Mouse (Mus musculus) left cerebral cortex, postnatal 4 days (tissue): ENCODE measurements at regions not wholly inside any gene's neighbourhood (a gene's known extent, or its start where the extent isn't known, plus 50 kb on each side); places are given as distances from the start of the nearest gene placed in this dataset.

ENCODE experiments used
- DNase-seq: peaks from one replicate; pipeline ENCODE4 v3.0.0-alpha.2; 2022
- intact Hi-C: fragments of 180-260 bp; cut with DNase I; formaldehyde crosslinking; loops from one replicate; pipeline ENCODE4 v1.15.1; 2025

- DNase-seq, result no peak
- intact Hi-C loops, result no loop called here
Measured at GRCm38 (mm10) chr11:44325525-44325924, 74.3 kb upstream of the Il12b start.

GRCm38 (mm10) chr11:44329503-44329902 is 70.4 kb upstream of the Il12b start:
- DNase-seq, result no peak
- intact Hi-C loops, result no loop called here

GRCm38 (mm10) chr11:44330438-44330837 is 69.4 kb upstream of the Il12b start:
- intact Hi-C loops, result loop anchor here (5.0 to 10.0 kb wide), 4 partner anchors 134 to 563 kb away; no protein-coding TSS in a partner anchor
- DNase-seq, result no peak

GRCm38 (mm10) chr11:44330851-44331773 is 68.8 kb upstream of the Il12b start:
- intact Hi-C loops, result loop anchor here (5.0 to 10.0 kb wide), 4 partner anchors 134 to 564 kb away; no protein-coding TSS in a partner anchor
- peak; percentile 51 for DNase-seq

GRCm38 (mm10) chr11:44331774-44332129 is 68.1 kb upstream of the Il12b start:
- no peak for DNase-seq
- intact Hi-C loops, result loop anchor here (5.0 to 10.0 kb wide), 4 partner anchors 133 to 564 kb away; no protein-coding TSS in a partner anchor

GRCm38 (mm10) chr11:44340531-44340930 is 59.3 kb upstream of the Il12b start:
- intact Hi-C loops, result no loop called here

GRCm38 (mm10) chr11:44348308-44348707 is 51.6 kb upstream of the Il12b start:
- no peak for DNase-seq
- intact Hi-C loops, result no loop called here

More at GRCm38 (mm10) chr11:44340531-44340930, 59.3 kb upstream of the Il12b start:
- DNase-seq, result no peak

GRCm38 (mm10) chr11:44349546-44349945 is 50.3 kb upstream of the Il12b start:
- no peak for DNase-seq
- intact Hi-C loops, result no loop called here
